Mouse (Mus musculus) megakaryocyte-erythroid progenitor cell, adult 5-6 weeks (primary cell): ENCODE measurements around the gene Dock4. TPM values are rescaled to one million over a fixed set of nuclear protein-coding genes. Genes with fewer than 3 reads are reported as not detected.

Experiments used
- ATAC-seq: replicated peaks from 2 replicates; pipeline ENCODE4 v1.8.0; 2016; ENCODE audit warnings: mild to moderate bottlenecking, inconsistent platforms; ENCODE audit not compliant: severe bottlenecking, poor library complexity, low FRiP score, low TSS enrichment
- total RNA-seq, 2 experiments: library from RNA; stranded (forward) in 1 of 2; stranded (reverse) in 1 of 2; fragments of 200-1000, 215-1000 nt in 1 of 2; fragments of >200 nt in 1 of 2; fragmentation: Nextera tagmentation in 1 of 2; gene quantifications; 2 replicates each; pipeline ENCODE4 v1.2.3; 2014 to 2017

Dock4 gene
- total RNA-seq, 2 experiments from 2014 or later, result not detected

DNA sequence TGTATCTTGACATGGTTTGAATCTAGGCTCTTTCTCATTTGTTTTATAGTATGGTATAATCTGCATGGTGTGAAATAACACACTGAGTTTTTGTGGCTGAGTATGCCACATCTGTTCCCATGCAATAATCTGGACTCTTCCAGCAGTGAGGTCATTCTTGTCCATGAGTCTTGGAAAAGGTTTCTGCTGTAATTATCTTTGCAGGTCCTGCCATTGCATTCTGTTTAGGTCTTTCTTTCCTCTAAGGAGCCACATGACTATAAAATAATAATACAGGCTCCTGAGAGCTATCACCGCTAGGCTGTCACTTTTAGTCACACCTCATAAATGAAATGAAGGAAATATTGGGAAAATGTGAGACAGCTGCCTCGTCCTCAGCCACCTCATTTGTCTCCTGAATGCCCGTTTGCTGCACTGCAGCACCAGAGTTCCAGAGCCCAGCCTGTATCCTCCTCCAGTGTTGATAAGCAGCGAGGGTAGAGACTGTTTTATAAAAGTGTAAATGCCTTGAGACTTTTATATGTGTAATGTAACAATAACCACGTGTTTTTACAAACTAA is 256.6 kb downstream of the Dock4 start:
- no peak for ATAC-seq

DNA sequence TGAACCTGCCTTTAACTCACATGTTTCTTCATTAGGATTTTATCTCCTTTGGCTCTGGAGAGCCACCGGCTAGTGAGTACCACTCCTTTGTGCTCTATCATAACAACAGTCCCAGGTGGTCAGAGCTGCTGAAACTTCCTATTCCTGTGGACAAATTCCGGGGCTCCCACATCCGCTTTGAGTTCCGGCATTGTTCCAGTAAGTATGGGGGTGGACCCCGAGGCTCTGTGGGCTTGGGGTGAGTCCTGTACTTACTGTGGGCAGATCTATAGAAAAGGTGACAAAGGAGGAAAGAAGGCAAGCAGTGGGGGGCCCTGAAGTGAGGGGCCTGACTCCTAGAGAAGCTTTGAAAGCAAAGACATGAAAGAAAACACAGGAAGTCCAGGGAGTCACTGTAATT is 258.5 kb downstream of the Dock4 start:
- ATAC-seq, result no peak

DNA sequence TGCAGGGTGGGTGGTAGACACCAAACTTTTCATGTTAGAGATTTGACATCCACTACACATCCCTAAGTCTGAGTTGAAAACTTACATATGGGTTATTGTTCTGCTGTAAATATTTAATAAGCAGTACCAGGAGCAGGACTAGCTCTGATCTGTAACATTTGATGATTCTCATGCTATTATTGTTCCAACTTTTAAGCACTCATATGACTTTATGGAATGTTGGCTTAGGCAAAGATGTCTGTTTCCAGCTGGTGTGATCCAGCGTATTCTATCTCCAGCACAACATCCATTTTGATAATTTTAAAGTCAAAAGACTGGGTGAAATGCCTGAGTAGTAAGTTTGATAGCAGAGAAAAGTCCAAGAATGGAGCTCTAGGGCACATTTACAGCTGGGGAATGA is 261.4 kb downstream of the Dock4 start:
- ATAC-seq, result no peak

DNA sequence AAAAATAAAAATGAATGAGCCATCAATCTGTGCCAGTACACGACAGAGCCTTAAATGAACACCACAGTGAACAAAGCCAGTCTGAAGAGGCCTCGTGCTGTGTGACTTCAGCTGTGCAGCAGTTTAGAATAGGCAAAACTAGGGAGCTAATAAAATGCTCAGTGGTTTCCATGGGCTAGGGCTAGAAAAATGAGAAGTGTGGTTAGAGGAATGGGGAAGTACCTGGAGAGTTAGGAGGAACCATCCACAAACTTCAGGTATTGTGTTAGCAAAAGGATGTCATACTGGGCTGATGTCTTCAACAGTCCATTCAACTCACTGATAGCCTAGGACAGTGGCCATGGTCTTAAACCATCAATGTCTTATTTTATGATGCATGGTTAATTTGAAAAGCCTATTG is 263.3 kb downstream of the Dock4 start:
- no peak for ATAC-seq

DNA sequence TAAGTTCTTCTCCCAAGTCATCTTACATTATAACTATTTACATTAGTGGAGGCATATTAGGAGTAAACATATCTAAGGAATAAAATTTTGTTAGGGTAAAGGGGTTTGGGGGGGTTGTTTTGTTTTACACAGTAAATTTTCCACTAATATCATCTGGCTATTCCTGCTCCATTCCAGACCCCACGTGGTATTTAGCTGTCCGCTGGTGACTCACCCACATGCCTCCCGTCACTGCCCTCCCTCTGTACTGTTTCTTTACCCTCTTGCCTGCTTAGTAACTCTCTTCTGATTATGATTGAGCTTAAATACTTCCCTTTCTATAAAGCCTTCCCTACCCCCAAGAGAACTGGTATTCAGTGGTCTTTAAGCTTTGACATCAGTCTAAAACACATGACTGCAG is 266.5 kb downstream of the Dock4 start:
- no peak for ATAC-seq

DNA sequence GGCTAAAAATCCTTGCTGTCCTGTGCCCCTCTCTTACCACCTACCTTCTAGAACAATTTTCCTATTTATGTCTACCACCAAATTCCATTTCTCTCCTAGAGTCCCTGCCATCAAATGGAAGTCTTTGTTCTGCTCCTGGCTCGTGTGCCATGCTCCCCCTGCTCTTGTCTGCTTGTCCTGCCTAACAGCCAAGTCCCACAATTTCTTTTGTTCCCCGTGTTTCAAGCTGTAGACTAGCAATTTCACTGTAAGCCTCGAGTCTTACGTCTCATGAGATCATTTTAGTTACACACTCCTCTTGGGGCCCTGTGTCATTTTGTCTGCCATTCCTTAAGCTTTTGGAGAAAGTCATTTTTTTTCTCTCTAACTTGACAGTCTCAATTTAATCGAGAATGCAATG is 268.5 kb downstream of the Dock4 start:
- no peak for ATAC-seq

DNA sequence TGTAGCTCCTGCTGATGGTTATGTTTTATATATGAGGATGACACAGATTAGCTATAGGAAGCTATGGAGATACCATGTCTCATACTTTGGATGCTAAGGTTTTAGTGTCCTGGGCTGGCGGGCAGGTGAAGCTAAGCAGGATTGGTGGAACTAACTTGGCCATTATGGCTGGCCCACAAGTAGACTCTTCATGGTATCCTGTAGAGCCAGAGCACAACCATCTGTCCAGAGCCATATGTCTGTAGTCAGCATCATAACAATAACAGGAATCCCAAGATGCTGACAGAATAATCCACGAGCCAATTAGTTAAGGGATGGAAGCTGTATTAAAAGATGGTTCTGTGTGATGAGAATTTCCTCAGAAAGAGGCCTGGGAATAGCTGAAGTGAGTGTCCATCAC is 269.4 kb downstream of the Dock4 start:
- no peak for ATAC-seq

DNA sequence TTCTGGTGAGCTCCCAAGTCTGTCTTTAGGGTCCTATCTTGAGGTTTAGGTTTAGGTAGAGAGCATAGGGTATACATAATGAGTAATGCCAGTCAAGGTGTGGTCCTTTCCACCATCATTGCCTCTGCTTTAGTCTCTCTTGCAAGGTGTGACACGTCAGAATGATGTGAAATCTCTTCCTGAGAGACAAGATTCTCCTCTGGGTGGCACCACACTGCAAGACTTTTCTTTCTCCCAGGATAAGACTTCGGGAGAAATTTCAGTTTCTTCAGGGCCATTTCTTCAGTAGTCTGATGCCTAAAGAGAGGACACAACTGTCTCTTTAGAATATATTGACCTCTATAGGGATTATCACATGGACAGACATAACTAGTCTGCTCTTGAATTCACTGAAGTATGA is 282.6 kb downstream of the Dock4 start:
- ATAC-seq, result no peak

DNA sequence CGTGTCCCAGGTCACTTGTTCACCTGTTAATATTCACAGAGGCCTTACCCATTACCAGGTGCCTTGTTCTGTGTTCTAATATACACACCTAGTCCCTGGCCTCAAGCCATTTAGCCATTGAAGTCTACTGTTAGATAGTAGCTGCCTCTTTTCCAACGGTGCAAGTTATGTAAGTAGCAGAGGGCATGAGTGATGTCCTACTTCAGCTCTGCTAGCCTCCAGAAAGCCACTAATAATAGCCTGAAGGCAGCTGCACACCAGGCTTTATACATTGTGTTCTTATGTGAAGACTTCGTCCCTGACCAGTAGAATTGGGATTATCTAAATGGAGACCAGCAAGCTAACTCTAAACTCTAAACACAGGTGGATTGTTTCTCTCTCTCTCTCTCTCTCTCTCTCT is 285.0 kb downstream of the Dock4 start:
- ATAC-seq, result no peak

DNA sequence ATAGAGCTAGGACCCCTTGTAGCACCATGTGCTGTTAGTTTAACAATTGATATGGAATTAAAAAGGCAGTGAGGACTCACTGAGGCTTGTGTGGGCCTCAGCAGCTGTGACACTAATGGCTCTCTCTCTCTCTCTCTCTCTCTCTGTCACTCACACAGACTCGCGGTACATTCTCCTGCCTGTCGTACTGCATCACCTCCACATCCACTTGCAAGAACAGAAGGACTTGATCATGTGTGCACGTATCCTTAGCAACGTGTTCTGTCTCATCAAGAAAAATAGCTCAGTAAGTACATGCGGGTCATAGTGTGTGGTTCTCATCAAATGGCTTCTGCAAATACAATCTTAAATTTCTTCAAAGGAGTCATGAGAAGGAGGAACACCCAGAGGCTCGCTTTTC is 299.7 kb downstream of the Dock4 start:
- no peak for ATAC-seq

DNA sequence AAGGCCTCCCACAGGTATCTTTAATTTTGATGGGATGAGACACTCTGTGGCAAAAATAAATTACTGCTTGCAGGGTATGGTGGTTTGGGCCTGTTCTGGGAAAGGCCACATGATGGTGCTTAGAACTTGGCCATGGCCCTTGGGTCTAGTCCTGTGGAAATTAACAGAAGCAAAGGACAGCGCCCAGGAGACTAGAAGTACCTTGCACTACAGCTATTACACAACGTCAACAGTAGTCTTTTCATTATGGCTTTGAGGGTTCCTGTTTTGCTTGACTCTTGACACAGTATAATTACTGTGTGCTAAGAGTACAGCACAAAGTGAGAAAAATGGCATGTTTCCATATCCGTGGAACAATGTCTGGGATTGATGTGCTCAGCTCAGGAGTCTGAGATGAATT is 300.3 kb downstream of the Dock4 start:
- no peak for ATAC-seq

DNA sequence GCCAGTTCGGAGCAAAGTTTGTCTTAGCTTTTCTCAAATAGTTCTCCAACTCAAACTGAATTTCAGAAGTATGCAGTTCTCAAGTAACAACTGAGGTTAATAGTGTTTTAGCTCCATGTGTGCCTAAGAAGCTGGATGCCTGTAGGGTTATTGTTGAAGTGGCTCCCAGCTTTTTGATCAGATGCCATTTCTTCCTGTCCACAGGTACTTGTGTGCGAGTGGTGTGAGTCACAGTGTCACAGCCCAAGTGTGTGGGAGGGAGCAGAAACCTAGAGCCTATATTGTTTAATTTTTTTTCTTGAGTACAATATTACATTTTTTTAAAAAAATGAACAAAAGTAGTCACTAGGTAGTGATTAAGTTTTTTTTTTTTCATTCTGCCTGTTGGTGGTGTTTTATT is 313.5 kb downstream of the Dock4 start:
- no peak for ATAC-seq

DNA sequence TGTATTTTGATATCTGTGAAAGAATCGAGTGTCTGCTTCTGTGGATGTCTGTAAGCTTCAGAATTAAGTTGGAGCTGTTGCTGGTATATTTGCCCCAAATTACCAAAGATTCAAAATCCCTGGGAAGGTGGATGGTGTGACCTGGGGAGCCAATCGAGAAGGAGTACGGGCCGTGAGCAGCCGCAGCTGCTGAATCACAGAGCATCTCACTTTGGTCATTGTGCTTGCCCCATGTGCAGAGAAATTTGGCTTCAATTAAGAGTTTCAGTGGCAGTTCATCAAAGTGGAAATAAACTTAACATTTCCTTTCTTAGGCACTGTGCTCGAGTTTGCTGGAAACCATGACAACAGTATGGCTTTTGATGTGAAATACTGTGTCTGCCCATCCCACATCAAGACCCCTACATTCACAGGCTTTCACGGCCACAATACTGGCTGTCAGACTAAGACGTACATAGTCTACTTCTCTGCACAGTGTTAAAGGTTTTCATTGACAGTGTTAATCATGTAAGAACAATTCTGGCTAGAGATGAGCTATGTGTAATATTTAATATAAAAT is 321.6 kb downstream of the Dock4 start:
- ATAC-seq, result no peak

DNA sequence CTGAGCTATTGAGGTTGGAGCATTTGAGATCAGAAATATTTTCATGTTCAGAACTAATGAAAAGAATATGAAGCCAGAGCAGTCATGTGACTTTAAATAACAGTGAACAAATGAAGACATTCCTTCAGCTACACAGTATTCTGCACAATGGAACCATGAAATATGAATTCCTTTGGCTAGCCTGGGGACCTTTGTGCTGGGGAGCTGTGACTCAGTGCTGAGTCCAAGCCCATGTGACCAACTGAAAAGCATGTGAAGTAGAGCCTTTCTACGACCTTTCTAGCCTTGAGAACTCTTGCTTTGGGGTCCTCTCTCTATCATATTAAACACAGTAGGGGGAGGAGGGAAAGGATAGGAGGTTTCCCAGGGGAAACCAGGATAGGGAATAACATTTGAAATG is 327.3 kb downstream of the Dock4 start:
- ATAC-seq, result no peak

DNA sequence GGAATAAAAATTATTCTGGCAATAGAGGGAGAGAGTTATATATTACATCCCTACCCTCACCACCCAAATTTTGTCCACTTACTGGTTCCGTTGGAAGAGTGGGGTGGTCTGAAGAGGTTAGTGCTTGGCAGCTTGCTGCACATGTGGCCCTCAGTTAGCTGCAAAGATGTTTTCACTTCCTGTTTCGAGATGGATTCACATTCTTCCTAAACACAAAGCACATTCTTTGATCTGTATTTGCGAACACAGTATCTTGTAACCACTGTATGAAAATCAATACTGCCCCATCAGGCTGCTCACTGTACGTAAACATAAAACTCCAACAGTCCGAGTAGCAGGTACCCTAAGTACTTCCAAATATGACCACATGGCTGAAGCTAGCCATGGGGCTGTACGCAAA is 335.8 kb downstream of the Dock4 start:
- ATAC-seq, result no peak

DNA sequence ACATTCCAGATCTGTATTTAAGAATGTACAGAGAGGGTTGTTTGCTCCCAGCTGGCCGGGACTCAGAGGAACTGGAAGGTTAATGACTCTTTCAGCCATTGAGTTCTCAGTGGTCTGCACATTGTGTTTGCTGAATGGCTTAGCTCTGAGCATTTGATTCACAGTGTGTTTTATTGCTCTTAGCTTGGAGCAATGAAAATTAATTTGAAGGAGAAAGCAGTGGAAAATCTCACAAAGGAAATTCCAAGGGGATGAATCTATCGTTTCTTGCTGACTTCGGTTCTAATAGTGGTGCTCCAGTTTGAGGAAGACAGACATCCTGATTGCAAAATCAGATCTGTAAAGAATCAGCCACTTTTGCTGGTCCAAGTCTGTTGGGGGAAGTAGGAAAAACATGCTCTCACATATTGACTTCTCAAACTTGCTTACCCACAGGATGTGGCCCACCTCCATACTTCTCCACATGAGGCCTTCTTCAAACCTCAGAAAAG is 342.9 kb downstream of the Dock4 start:
- ATAC-seq, result no peak

DNA sequence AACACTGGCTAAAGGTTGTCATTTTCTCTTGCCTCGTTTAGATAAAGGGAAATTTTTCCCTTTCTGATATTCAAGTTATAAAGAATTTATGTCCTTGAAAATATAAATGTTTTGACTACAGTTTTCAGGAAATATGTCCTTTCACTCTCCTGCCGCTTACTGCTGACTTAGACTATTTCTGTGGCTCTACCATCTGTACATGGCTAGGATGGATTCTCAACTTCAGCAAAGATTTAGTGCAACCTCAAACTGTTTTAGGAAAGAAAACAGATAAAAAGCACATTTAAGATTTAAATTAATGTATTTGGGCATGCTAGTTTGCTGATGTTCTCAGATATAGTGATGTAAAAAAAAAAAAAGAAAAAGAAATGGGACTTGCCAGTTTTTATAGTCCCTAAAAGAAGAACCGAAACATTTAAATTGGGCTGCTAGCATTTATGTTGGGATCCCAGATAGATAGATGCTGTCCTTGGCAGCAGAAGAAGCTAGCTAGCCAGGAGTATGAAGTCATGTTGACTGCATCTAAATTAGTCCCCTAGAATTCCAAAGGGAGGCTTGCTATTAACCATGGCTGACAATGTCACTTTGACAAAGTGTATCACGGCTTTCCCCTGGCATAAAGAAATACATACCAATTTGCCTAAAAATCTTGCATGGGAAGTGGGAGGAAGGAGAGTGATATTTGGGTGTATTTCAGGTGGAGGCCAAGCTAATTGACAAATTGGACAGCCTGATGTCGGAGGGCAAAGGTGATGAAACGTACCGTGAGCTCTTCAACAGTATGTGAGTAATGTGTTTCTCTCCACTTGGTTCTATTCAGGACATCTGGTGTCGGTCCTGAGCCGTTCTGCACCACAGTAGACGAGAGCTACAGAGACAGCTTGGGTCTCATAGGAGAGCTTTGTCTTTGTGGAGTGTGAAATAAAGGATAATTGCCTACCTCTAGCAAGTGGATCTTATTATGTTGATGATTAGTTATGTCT is 343.9 kb downstream of the Dock4 start:
- ATAC-seq, result no peak

DNA sequence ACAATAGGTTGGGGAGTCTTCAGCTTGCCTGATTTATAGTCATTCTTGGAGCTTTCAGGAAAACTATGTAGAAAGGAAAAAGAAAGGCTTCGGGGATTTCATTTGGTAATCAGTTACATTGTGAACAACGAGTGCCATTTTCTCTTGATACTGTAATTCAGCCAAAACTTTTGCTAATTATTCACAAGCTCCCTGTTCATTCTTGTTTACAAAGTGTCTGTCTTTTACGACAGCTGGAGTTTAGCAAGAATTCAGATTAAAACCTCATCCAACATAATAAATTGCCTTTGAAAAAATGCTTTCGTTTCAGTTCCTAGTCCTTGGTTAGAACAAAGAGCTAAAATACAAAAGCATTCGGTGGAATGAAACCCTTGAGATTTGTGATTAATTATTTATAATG is 345.5 kb downstream of the Dock4 start:
- ATAC-seq, result no peak

DNA sequence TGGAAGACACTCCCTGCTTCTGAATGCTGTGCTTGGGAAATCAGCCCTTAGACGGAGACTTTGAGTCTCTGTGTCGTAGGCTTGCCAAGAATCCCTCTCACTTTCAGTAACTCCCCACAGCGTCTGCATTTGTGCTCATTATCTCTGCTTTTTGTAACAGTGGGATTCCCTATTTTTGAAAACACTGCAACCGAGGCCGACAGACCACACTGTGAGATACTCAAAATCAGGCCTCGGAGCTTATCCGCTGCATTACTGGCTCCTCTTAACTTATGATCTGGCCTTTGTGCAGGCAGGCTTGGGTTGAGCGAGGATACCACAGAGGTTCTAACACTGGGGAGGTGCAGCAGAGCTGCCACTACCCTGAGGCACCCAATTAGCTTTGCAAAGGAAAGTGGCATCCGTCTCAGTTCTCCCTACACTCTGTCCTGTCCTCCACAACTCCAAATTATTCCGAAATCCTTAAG is 346.5 kb downstream of the Dock4 start:
- no peak for ATAC-seq

DNA sequence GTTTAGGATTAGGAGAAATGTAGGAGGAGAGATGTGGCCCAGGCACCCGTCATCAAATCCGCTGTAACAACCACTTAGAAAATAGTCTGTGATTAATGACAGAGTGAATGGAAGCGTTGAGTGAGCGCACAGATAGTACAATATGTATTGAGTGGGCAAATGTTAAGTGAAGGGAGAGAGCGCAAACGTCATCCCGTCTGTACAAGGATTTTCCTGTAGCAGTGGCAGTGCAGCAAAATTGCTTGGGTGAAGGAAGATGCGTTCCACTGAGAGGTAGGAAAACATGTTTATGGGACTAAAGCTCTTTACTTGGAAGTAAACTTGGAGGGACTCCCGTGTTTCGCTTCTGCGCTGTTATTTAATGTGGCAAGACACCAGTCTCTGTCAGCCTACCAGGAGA is 348.3 kb downstream of the Dock4 start:
- no peak for ATAC-seq

DNA sequence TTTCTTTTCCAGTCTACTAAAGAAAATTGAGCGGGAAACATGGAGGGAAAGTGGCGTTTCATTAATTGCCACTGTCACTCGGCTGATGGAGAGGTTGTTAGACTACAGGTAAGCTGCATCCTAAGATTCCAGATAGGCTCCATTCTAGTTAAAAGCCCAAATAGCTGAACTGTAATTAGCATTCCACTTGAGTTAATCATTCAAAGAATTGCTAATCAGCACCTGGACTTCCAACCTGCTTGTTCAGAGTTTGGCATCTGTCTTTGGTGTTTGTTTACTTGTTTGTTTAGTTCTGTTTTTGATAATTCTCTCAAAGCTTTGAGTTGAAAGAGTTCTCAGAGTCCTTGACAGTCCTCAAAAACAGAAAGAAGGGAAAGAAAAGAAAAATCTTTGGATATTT is 349.0 kb downstream of the Dock4 start:
- ATAC-seq, result no peak
